Mouse (Mus musculus) cerebellum, postnatal 10 days (tissue): Measurements from ENCODE around the gene Idi2.
"Not testable (repeated sequence)": the region's sequence is repeated elsewhere in the genome, so short reads cannot be mapped to it uniquely, and the experiment has no call there.

ENCODE experiments used
- DNase-seq, 2 experiments: peaks; one replicate each; pipeline ENCODE4 v3.0.0; 2021; ENCODE audit warnings: mixed read lengths in 2 of 2

Gene Idi2

DNA sequence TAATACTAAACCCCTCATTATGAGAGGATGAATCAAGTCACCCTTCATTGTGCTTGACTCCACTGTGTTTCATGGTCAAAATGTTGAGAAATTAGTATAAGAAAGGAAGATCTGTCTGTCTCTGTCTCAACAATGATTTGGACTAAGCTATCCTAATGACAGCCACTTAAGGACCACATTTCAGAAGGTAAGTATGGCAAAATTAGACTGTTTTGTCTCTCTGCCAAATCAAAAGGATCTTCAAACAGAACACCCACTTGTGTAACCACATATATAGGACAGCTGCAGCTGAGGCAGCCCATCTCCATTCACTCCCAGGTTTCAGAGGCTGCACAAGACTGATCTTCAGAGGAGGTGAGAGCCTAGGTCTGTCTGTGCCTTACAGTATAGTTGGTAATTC, at the start of gene Idi2:
Gene Idi2, plus strand, starts transcription at position 301 of the 400 bp plus-strand sequence.
- DNase-seq = not testable (repeated sequence)

DNA sequence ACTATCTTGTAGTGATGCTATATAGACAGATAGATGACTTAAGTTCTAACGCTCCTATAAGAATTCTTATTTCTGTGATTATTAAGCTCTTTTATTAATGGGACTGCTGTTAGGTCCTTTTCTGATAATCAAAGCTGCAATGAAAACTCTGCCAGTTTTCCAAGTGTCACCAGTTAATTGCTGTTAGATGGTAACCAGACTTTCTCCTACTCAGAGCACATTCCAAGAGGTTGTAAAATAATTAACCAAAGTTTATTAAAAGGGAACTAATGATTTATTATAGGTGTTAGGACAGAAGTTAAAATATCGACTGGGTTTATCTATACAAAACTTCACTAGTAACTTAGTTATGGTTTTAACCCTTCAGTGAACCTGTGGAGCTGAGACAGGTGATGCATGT, 46.7 kb upstream of the Idi2 start:
- DNase-seq = not testable (repeated sequence)

DNA sequence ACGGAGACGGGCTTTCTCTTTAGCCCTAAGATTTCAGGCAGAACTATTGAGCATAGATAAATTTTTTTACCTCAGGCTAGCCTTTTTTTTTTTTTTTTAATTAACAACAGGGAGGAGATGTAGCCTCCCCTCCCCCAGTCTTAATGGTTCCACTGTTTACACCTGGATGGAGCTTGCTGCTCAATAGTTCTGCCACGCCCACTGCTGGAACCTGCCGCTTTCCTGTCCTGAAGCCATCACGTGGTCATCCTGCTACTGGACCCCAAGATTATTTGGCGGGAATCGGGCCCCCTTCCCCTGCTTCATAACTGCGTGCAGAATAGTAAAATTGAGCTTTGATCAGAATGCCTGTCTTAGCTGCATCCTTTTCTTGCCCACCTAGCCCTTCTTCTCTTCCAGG, 38.8 kb upstream of the Idi2 start:
- not testable (repeated sequence) for DNase-seq

DNA sequence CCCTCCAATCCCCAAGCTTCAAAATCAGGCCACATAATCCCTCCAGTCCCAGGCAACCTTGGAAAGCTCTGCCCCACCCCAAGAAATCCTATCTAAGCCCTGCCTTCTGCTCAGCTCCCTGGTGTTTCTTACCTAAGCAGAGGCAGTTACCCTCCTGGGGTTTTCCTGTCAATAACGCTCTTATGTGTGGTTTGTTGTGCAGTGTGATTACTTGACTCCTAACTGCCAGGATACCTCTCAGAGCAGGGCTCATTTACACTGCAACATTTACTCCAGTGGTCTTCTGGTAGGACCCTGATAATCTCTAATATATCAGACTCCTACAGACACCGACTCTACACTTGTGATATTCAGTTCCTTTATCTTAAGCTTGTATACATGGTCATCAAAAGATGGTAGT, 19.2 kb upstream of the Idi2 start:
- DNase-seq = no peak

DNA sequence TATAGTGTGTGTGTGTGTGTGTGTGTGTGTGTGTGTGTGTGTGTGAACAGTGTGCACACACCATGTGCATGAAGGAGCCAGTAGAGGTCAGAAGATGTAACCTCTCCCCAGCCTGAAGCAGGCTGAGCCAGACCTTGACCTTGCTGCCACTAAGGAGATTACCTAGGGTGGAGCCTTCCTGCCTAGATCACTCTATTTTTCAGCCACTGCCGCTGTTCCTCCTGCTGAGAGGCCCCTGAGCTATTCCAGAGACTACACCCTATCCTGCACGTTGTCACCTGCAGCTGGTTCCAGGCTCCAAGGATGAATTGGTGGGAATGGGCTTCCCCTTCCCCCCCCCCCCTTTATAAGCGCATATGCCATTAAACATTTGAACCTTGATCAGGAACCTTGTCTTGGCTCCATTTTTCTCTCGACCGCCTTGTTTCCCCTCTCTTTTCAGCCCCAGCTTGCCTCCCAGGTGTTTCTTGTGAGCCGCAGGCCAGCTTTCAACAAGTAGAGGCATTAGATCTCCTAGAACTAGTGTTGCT, 15.0 kb upstream of the Idi2 start:
- DNase-seq = not testable (repeated sequence)

DNA sequence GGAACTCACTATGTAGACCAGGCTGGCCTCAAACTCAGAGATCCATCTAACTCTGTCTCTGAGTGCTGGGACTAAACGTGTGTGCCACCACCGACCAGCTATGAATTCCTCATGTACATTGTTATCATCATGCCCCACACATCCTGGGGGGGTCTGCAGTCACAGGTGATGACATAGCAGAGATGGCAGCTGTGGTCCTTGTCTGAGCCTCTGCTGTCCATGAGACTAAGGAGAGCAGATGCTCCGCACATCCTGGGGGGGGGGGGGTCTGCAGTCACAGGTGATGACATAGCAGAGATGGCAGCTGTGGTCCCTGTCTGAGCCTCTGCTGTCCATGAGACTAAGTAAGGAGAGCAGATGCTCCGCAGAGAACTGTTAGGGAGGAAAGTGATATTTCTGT, 11.6 kb upstream of the Idi2 start:
- not testable (repeated sequence) for DNase-seq

DNA sequence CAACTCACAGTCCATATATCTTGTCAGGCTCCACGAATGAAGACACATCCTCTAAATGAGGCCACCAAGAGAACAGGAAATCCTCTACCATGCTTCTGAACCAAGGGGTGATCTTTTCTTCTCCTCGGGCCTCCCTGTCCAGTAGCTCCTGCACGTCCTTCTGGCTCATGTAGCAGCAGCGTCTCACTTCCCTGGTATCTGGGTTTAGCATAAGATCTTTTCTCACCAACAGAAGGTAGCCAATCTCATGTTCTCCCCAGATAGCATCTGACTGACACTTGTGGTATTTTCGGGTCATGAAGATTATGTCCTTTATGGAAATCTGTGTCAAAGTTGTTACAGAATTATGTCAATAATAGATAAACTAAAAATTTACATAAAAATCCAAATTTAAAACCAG, 11.0 kb upstream of the Idi2 start:
- DNase-seq = not testable (repeated sequence)

DNA sequence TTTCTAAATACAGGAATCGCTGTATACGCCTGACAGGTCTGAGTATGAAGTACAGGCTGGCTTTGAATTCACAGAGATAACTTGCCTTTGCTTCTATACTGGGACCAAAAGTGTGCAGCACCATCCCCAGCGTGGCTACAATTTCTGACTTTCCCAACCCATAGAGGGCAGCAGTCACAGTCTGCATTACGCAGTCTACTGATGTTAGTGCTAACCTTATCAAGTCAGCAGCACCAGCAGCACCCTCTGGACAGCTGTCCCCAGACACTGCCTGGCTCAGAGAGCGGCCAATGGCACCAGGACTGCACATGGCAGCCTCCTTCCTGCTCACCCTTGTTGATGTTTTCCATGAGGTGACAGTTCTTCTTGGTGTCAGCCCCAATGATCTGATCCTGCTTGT, 8.8 kb upstream of the Idi2 start:
- not testable (repeated sequence) for DNase-seq

DNA sequence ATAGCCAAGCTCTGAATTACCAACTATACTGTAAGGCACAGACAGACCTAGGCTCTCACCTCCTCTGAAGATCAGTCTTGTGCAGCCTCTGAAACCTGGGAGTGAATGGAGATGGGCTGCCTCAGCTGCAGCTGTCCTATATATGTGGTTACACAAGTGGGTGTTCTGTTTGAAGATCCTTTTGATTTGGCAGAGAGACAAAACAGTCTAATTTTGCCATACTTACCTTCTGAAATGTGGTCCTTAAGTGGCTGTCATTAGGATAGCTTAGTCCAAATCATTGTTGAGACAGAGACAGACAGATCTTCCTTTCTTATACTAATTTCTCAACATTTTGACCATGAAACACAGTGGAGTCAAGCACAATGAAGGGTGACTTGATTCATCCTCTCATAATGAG, 4.5 kb upstream of the Idi2 start, which contains the start of gene Gm9745:
Gene Gm9745, minus strand, starts transcription at position 101 of the 400 bp plus-strand sequence.
- DNase-seq = not testable (repeated sequence)

DNA sequence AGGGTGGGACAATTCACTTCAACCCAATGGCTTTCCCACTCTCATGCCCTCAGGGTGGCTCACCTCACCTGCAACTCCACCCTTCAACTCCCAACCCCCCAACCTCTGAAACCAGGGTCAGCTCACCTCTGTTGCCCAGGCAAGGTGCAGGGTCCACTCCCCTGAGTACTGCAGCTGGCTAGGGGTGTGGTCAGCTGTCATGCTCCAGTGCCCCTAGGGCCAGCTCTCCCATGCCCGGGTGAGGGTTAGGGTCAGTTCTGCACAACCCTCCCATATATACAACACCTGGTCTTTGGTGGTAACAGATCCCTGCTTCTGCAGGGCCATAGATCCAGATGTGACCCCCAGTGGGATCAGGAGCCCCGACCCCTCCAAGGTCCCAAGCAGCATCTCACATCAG, 2.5 kb downstream of the Idi2 start:
- not testable (repeated sequence) for DNase-seq

DNA sequence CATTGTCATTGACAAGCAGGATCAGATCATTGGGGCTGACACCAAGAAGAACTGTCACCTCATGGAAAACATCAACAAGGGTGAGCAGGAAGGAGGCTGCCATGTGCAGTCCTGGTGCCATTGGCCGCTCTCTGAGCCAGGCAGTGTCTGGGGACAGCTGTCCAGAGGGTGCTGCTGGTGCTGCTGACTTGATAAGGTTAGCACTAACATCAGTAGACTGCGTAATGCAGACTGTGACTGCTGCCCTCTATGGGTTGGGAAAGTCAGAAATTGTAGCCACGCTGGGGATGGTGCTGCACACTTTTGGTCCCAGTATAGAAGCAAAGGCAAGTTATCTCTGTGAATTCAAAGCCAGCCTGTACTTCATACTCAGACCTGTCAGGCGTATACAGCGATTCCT, 4.2 kb downstream of the Idi2 start:
- not testable (repeated sequence) for DNase-seq

DNA sequence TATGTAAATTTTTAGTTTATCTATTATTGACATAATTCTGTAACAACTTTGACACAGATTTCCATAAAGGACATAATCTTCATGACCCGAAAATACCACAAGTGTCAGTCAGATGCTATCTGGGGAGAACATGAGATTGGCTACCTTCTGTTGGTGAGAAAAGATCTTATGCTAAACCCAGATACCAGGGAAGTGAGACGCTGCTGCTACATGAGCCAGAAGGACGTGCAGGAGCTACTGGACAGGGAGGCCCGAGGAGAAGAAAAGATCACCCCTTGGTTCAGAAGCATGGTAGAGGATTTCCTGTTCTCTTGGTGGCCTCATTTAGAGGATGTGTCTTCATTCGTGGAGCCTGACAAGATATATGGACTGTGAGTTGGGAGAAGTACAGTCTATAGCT, 6.4 kb downstream of the Idi2 start:
- not testable (repeated sequence) for DNase-seq

DNA sequence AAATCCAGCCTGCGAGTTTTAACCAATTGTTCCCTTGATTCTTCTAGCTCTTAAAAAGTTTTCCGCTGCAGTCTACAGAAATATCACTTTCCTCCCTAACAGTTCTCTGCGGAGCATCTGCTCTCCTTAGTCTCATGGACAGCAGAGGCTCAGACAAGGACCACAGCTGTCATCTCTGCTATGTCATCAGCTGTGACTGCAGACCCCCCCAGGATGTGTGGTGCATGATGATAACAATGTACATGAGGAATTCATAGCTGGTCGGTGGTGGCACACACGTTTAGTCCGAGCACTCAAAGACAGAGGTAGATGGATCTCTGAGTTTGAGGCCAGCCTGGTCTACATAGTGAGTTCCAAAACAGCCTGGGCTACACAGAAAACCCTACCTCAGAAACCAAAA, 6.9 kb downstream of the Idi2 start:
- DNase-seq = not testable (repeated sequence)

DNA sequence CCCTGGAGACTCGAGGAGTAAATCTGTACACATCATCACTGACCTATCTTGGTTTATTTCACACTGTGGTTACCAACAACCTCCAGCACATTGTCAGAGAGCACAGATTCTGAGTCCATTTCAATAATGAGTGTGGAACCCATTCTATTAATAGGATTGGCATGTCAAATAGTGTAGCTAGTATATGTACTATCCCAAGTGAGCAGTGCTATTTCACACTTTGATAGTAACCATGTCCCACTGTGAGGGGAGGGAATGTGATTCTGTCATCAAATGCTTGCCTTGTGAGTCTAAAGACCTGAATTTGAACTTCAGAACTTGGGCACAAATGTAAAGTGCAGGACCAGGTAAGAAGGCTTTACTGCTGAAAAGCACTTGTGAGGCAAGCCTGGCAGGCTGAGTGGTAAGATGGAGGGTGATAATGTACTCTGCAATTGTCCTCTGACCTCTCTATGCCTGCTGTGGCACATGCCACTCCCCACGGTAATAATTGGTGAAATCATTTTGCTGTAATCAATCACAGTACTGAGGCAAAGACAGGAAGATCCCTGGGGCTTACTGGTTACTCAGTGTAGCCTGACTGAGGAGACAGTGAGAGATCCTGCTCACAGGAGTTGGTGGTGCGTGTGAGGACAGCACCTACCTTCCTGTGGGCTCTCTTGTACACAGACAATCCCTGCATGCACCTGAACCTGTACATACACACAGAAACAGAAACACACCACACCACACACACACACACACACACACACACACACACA, 8.6 kb downstream of the Idi2 start:
- DNase-seq = not testable (repeated sequence)

DNA sequence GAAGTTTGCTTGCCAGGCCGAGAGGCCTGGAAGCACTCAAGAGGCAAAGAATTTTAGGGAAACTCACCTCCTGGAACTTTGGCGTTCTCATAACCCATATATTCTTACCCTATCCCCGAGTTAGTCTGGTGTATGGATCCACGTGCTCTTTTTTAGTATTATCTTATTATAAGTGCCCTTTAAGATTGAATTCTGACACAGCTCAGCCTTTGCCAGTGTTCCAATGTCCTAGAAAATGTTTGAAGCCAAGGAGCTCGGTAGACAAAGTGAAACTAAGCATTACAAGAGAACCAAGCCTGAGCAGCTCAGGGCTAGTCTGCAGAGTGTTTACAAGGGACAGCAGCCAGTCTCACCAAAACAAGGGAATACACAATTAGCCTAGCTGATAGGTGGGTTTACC, 9.6 kb downstream of the Idi2 start:
- not testable (repeated sequence) for DNase-seq

DNA sequence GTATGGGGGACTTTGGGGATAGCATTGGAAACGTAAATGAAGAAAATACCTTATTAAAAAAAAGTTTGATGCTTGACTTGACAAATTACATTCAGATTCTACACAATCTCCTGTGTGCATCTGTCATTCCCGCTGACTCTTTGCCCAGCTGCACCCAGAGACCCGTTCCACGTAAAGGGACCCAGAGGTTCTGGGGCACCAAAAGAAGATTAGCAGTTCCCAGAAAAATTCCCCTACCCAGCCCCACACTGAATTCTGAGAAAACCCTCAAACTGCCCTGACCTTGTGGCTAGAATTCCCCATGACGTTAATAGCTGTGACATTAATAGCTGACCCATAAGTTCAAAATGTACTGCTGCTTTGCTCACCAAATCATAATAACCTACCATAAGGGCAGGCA, 12.6 kb downstream of the Idi2 start:
- no peak for DNase-seq

DNA sequence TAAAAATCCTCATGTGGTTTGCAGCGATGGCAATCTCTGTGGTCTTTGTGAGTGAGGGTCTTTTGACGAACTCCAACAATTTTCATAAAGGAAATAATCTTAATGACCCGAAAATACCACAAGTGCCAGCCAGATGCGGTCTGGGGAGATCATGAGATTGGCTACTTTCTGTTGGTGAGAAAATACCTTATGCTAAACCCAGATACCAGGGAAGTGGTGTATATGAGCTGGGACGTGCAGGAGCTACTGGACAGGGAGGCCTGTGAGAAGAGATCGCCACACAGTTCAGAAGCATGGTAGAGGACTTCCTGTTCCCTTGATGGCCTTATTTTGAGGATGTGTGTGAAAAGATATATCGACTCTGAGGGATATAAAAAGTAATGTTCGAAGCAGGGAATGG, 15.1 kb downstream of the Idi2 start:
- no peak for DNase-seq

DNA sequence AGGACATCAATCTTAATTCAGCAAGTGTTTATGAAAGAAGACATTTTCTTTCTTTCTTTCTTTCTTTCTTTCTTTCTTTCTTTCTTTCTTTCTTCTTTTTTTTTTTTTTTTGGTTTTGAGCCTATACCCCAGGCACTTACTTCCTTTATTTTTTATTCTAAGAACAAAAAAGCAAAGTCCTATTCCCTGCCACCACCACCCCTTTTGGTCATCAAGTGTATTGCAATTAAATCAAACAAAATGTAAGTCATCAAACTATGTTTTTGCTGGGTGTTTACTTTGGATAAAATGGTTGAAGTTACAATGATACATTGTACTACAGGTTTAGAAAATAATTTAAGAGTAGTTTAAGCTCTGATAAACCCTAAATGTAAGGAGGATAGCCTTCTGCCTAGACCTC, 19.7 kb downstream of the Idi2 start:
- no peak for DNase-seq

DNA sequence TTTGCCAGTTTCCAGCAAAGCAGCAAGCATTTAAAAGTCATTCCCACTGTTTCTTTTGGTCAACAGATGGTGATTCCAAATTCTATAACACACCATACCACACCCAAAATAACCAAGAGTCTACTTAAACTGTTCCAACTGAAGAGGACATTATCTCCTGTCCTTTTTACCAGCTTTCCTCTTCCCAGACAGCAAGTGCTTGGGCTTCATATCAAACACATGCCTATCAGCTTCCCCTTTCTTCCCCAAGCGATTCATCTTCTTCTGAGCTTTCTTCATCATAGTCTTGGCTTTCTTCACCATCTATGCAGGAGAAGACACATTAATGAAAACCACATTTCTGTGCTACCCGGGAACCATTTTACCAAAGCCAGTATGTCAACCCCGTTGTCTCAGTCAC, 20.3 kb downstream of the Idi2 start:
- DNase-seq = no peak

DNA sequence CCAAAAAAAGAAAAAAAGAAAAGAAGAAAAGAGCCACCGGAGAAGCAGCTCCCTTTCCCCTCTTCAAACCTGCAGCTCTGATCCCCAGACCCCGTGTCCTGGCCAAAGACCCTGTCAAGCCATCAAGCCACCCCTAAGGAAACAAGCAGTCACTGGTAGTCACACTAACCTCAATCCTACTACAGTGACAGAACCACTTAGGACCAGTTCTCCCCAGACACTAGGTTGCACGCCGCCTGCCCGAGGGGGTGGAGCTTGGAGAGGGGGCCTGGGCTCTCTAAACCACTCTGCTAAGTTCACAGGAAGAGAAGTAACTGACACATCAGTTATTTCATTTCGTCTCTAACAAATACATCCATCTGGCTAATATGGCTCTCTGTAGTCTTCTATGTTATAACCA, 39.6 kb downstream of the Idi2 start:
- no peak for DNase-seq

DNA sequence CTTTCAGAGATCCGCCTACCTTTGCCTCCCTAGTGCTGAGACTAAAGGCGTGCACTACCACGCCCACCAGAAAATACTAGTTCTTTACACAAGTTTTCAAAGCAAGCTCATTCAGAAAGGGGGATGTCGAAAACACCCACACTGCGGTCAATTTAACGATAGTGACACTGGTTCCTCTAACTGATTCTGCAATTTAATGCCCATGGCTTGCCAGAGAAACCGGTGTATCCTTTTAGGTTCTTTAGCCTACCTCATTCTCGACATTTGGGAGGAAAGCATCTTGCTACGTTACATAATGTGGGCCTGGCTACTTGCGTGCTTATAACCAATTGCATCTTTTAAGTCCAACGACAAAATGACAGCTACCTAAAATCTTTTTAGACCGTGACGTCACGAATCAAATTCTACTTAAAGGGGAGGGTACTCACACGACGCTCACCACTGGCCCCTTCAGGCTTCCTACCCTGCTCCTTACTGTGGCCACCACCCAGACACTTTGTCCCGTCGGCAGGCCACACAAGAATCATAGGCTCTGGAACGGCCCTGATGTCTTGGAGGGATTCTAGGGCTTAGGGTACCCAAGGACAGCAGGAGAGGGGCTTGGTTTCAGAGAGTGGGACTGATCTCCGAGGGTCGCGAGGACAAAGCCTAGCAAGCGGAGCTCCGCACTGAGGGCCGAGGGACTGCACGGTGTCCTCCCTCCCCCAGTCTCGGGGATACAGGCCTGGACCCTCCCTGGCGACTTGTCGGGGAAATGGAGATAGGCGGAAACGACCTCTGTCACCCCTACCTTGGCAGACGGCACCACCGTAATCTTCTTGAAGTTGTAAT, 42.7 kb downstream of the Idi2 start:
- DNase-seq = no peak

DNA sequence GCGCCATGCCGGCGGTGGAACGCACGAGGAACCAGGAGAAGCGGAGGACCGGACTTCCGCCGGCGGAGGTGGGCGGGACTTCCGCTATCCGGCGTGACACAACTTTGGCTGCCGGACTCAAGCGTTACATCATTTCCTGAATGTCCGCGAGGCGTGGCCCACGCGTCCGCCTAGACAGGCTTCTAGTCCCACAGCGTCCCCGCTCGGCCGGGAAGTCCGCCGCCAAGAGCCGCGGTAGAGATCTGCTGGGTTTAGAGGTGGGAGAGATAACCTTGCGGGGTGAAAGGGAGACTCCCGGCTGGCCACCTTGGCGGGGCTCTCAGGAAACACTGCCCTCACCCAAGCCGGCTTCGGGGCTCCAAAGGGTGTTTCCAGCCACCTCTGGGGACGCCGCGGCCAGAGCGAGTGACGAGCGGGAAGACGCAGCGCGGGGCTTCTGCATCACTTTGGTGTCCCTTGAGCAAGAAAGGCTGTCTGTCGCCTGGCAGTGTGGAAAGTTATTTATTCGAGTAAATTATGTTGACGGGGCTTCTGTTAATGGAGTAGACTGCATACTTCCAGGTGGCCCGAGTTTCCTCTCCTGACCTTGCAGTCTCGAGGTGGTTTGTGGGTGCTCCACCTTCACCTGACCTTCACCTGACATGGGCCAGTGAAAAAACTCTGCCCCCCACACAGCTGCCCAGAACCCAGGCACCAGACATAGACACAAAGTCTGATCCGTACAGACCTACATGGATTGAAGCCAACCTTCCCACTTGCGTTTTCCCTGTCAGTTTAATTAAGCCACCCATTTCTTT, 43.5 kb downstream of the Idi2 start, which contains the start of gene Gtpbp4:
Gene Gtpbp4, minus strand, starts transcription at position 94 of the 797 bp plus-strand sequence.
- DNase-seq = peak; percentile 97 to 98

DNA sequence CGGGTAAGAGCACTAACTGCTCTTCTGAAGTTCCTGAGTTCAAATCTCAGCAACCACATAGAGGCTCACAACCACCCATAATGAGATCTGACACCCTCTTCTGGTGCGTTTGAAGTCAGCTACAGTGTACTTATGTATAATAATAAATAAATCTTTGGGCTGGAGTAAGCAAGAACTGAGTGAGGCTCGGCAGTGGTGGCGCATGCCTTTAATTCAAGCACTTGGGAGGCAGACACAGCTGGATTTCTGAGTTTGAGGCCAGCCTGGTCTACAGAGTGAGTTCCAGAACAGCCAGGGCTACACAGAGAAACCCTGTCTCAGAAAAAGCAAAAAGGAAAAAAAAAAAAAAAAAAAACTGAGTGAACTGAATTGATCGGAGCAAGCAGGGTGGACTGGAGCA, 44.6 kb downstream of the Idi2 start:
- not testable (repeated sequence) for DNase-seq
